Mouse (Mus musculus) adrenal gland, adult 10 weeks (tissue): ENCODE data around the gene Atp6v1g2. TPM values are rescaled to one million over a fixed set of nuclear protein-coding genes. Genes with fewer than 3 reads are reported as not detected.

Source experiments
- polyA plus RNA-seq: library from polyadenylated mRNA; stranded (reverse); fragments of 350-450 nt; fragmentation: Illumina TruSeq; extraction: RNeasy Lipid Tissue Mini Kit (QIAGEN cat#74804); gene quantifications from one replicate; pipeline ENCODE4 v1.2.3, GENCODE M21; 2014; ENCODE audit warnings: low read depth, low replicate concordance

Gene Atp6v1g2
- 5.0 TPM for polyA plus RNA-seq

GRCm38 (mm10) chr17:35233114-35233980 is at the start of gene Atp6v1g2:
Gene Atp6v1g2 (plus strand): TSS chr17:35233660.

DNA sequence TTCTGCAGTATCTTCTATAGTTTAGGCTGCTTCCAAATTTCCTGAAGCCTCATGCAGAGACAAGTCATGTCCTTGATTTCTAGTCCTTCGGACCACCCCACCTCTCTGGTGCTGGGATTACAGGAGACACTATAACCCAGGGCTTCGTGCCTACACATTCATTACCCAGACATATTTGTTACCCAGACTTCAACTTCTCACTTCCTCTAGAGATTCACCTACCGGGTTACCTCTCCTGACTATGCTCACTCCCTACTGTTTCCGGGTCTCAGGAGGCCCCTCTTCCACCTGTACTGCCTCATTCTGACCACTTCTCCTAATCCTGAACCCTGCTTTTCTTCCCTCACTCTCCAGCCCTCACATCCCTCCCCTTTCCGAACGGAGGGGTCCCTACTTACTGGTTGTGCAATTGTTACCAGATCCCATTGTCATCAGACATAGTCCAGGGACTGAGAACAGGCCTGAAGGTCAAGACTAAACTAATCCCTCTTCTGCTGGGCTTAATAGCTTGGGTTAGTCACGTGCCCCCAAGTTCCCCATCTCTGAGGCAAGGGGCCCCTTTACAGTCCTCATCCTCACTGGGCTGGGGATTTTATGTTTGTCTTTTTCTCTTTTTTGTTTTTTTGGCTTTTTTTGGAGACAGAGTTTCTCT is 45.4 kb upstream of the Atp6v1g2 start, which contains the start of gene Lst1:
TSS of gene Lst1 (minus strand) at position 481 of the 652 bp plus-strand sequence.

GRCm38 (mm10) chr17:35193881-35194843 is 39.3 kb upstream of the Atp6v1g2 start, which contains the start of gene Ltb:
Gene Ltb (plus strand): TSS chr17:35194439.

GRCm38 (mm10) chr17:35201787-35202186 is 31.7 kb upstream of the Atp6v1g2 start, which contains the start of gene Tnf:
Gene Tnf (minus strand): TSS chr17:35202007.

DNA sequence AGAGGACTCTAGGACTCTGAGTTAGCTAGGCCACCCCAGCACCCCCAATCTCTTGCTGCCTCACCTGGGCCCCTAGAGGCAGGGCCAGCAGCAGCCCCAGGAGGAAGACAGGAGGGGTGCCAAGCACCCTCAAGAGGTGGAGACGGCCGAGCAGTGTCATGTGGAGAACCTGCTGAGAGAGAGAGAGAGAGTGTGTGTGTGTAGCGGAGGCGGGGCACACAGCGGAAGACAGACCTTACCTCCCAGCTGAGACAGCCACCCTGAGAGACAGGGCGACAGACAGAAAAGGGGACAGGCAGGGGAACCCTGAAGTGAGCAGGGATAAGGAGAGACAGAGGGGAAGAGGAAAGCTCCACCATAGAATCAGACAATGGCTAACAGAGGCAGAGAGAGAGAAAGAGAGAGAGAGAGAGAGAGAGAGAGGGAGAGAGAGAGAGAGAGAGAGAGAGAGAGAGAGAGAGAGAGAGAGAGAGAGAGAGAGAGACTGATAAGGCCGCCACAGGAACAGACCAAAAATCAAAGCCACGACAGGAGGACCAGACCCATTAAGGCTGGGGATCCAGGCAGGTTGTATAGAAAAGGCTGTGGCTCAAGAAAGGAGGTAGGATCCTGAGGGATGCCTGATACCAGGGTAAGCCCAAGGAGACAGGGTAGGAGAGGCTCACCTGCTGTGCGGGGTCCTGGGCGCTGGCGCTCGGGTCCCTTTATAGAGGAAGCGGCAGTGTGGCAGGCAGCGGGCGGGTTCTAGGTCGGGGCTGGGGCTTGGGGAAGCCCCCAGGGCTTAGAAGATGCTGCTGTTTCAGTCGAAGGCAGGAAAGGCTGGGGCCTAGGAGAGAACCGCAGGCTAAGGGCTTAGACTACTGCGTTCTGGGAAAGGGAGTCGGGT is 28.7 kb upstream of the Atp6v1g2 start, which contains the start of gene Lta:
TSS of gene Lta (minus strand) at position 858 of the 886 bp plus-strand sequence.

DNA sequence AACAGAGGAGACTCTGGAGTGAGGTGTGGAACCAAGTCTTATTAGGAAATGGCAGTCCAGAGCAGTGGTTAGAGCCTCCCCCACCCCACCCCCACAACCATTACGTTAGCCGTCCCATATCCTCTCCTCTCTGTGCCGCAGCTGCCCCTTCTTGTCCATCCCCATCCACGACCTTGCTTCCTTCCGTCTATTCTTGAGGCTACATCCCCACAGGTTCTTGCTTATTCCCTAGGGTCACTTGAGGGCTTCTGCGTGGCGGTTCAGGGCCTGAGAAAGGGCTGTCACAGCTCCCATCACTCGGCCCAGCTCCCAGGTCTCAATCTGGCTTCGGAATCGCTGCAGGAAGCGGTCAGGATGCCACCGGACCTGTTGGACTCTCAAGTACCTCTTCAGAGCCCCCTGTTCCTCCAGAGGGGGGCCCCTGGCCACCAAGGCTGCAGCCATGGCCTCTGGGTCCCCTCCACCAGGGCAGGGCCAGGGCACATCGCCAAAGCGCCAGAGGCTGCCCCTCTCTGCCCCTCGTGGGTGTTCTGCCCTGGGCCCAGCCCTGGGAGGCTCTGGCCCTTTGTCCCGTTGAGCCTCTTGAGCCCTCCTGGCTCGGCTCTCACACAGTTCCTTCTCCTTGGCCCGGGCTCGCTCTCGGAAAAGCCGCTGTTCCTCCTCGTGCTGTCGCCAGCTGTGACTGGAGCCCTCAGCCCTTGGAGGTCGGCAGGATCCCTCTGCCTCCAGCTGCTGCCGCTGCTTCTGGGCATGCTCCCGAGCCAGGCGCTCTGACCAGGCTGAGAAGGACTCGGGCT is 13.1 kb upstream of the Atp6v1g2 start, which contains the start of gene Gm16181:
TSS of gene Gm16181 (plus strand) at position 679 of the 797 bp plus-strand sequence.

DNA sequence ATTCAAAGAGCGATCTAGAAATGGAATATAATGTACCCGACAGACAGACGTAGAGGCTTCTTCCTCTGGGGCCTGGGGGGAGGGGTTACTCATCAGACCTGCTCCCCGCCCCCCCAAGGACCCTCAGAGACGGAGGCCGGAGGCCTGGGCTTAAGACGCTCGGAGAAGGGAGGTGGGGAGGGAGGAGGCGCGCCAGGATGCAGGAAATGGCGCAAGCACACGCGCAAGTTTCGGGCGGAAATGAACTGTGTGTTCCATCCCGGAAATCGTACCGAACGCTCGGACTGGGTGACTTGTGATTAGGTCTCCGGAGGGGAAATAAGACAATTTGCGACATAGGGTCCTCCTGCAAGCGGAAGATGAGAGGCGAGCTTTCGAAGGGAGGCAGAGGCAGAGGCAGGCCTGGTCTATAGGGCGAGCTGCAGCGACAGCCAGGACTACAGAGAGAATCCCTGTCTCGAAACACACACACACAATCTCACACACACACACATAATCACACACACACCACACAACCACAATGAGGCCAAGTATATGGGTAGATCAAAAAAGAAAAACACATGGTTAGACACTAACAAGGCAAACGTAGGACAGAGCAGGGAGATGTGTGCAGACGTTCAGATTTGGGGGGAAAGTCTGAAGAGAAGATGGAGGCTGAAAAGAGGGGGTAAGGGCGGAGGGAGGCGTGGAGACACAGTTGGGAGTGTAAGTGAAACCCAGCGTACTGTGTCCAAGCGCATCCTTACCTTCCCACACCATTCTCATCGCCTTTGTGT is 2.3 kb downstream of the Atp6v1g2 start, which contains the start of gene Nfkbil1:
TSS of gene Nfkbil1 (minus strand) at position 179 of the 776 bp plus-strand sequence.

GRCm38 (mm10) chr17:35241305-35242014 is 8.0 kb downstream of the Atp6v1g2 start, which contains the start of gene Ddx39b:
Gene Ddx39b (plus strand): TSS chr17:35241746.

GRCm38 (mm10) chr17:35262664-35263522 is 29.4 kb downstream of the Atp6v1g2 start, which contains the start of gene H2-D1:
Gene H2-D1 (plus strand): TSS chr17:35262730.

Other genes with a start within 250 kb of the Atp6v1g2 start
- gene Vars, start 232.7 kb upstream of the Atp6v1g2 start, polyA plus RNA-seq, result 10.7 TPM
- gene Vwa7, start 217.1 kb upstream of the Atp6v1g2 start, polyA plus RNA-seq, result not detected
- not detected for gene Sapcd1, start 205.6 kb upstream of the Atp6v1g2 start, polyA plus RNA-seq
- not detected for gene Msh5, start 186.9 kb upstream of the Atp6v1g2 start, polyA plus RNA-seq
- gene Clic1, start 183.7 kb upstream of the Atp6v1g2 start, polyA plus RNA-seq, result 23.6 TPM
- not detected for gene Ddah2, start 174.6 kb upstream of the Atp6v1g2 start, polyA plus RNA-seq
- not detected for gene Ly6g6c, start 168.3 kb upstream of the Atp6v1g2 start, polyA plus RNA-seq
- not detected for gene Mpig6b, start 167.5 kb upstream of the Atp6v1g2 start, polyA plus RNA-seq
- not detected for gene Ly6g6e, start 156.8 kb upstream of the Atp6v1g2 start, polyA plus RNA-seq
- gene Ly6g6d, start 155.6 kb upstream of the Atp6v1g2 start, polyA plus RNA-seq, result not detected
- gene Ly6g6f, start 148.1 kb upstream of the Atp6v1g2 start, polyA plus RNA-seq, result not detected
- 4.8 TPM for gene Abhd16a, start 144.4 kb upstream of the Atp6v1g2 start, polyA plus RNA-seq
- gene Ly6g5c, start 125.4 kb upstream of the Atp6v1g2 start, polyA plus RNA-seq, result not detected
- gene Ly6g5b, start 118.2 kb upstream of the Atp6v1g2 start, polyA plus RNA-seq, result not detected
- gene Gpank1, start 112.2 kb upstream of the Atp6v1g2 start, polyA plus RNA-seq, result 1.4 TPM
- 163 TPM for gene Csnk2b, start 111.6 kb upstream of the Atp6v1g2 start, polyA plus RNA-seq
- gene D17H6S53E, start 107.3 kb upstream of the Atp6v1g2 start, polyA plus RNA-seq, result 1.3 TPM
- not detected for gene Apom, start 101.6 kb upstream of the Atp6v1g2 start, polyA plus RNA-seq
- 11.5 TPM for gene Bag6, start 98.5 kb upstream of the Atp6v1g2 start, polyA plus RNA-seq
- gene Prrc2a, start 68.8 kb upstream of the Atp6v1g2 start, polyA plus RNA-seq, result 7.2 TPM
- 8.7 TPM for gene Aif1, start 57.6 kb upstream of the Atp6v1g2 start, polyA plus RNA-seq
- not detected for gene Lst1, start 45.2 kb upstream of the Atp6v1g2 start, polyA plus RNA-seq
- not detected for gene Ltb, start 39.2 kb upstream of the Atp6v1g2 start, polyA plus RNA-seq
- not detected for gene Tnf, start 31.7 kb upstream of the Atp6v1g2 start, polyA plus RNA-seq
- not detected for gene Lta, start 28.3 kb upstream of the Atp6v1g2 start, polyA plus RNA-seq
- gene Gm16181, start 12.8 kb upstream of the Atp6v1g2 start, polyA plus RNA-seq, result not detected
- gene Nfkbil1, start 2.1 kb downstream of the Atp6v1g2 start, polyA plus RNA-seq, result not detected
- 11.1 TPM for gene Ddx39b, start 8.1 kb downstream of the Atp6v1g2 start, polyA plus RNA-seq
- 42.0 TPM for gene H2-D1, start 29.1 kb downstream of the Atp6v1g2 start, polyA plus RNA-seq
- gene H2-Q1, start 86.7 kb downstream of the Atp6v1g2 start, polyA plus RNA-seq, result not detected
- gene H2-Q2, start 108.6 kb downstream of the Atp6v1g2 start, polyA plus RNA-seq, result 2.0 TPM
- 19.9 TPM for gene H2-Q4, start 146.0 kb downstream of the Atp6v1g2 start, polyA plus RNA-seq
- 3.8 TPM for gene H2-Q6, start 191.2 kb downstream of the Atp6v1g2 start, polyA plus RNA-seq
- 3.2 TPM for gene H2-Q7, start 205.5 kb downstream of the Atp6v1g2 start, polyA plus RNA-seq
- 2.9 TPM for gene H2-Q10, start 236.4 kb downstream of the Atp6v1g2 start, polyA plus RNA-seq